Mouse (Mus musculus) ES-CJ7 (cell line): ENCODE measurements at regions not wholly inside any gene's neighbourhood (a gene's known extent, or its start where the extent isn't known, plus 50 kb on each side); places are given as distances from the start of the nearest gene placed in this dataset.
A peak's percentile ranks its signal among the peaks of the same experiment; 100 is the strongest.

Experiments
- DNase-seq: peaks from one replicate; pipeline ENCODE4 v3.0.0; 2011; ENCODE audit warnings: low read depth, low spot score

GRCm38 (mm10) chr16:69800955-69801598 is 62.5 kb downstream of the Speer2 start:
- peak; percentile 3 for DNase-seq

GRCm38 (mm10) chr16:69796299-69796698 is 67.2 kb downstream of the Speer2 start:
- DNase-seq, result no peak

GRCm38 (mm10) chr16:69790671-69791070 is 72.9 kb downstream of the Speer2 start:
- peak; percentile 21 for DNase-seq

- no peak for DNase-seq
Measured at GRCm38 (mm10) chr16:69770768-69771167, 92.8 kb downstream of the Speer2 start.
